Mouse (Mus musculus): Measurements from ENCODE around the gene Dennd4a. TPM values are rescaled to one million over a fixed set of nuclear protein-coding genes. Genes with fewer than 3 reads are reported as not detected.
"Not testable (repeated sequence)": the region's sequence is repeated elsewhere in the genome, so short reads cannot be mapped to it uniquely, and the experiment has no call there.

The Dennd4a gene
- total and polyA plus RNA-seq, 2 experiments from 2014 or later: 7.1 to 15.2 TPM

DNA sequence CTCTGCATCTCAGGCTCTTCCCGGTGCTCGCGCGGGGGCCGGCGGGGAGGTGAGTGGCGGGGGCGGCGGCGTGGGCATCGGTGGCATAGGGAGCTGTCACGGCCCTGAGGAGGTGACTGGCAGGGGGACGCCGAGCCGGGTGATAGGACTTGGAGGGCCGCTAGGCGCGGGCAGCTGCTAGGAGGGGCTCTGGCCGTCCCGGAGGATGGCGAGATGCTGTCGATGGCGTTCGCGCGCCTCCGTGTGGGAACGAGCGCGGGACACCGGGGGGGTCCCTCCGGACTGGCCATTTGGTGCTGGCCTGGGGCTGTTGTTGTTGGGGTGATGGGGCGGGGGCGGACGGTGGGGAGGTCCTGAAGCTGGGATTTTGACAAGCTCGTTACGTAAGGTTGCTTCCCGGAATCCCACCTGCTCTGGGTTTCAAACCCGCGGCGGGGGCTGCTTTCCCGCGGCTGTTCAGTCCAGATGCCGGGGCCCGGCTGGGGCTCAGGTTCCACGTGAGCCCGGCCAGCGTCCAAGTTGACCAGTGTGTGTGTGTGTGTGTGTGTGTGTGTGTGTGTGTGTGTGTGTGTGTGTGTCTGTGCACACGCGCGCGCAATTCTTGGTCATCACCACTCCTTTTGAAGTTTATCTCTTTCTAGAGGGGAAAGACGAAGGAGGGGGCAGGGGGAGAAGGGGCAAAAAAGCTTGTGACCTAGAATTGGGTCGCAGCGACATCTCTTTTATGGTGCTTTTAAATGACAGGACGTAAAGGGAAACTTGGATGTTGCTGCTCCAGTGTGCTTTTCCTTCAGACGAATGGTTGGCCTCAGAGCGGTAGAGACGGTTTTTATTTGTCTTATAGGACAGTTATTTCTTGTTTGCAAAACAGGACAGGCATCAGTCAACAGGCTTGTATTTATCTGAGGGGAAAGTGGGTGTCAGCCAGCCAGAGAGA is 666 bp downstream of the Dennd4a start:
- H3K27me3 ChIP-seq (ENCODE audit: insufficient read depth, low read length): no peaks in the 10 kb centered on the region
- DNase-seq (ENCODE audit: low spot score): peak; percentile 70
- H3K4me1 ChIP-seq (ENCODE audit: insufficient read depth, low read length): peaks cover 5% of the 10 kb centered on the region; the same call in 1 of the 2 replicates
- peak overlapping the region; percentile 66 for H3K4me2 ChIP-seq (ENCODE audit: low read depth, low read length, poor library complexity, severe bottlenecking)
- peak overlapping the region; percentile 89 for H3K27ac ChIP-seq (ENCODE audit: low read depth, low read length)
- peak overlapping the region; percentile 90 for H3K9ac ChIP-seq (replicated peaks; ENCODE audit: low read length, poor library complexity, severe bottlenecking)
- no peaks in the 10 kb centered on the region for H3K36me3 ChIP-seq (ENCODE audit: insufficient read depth, low read length)
- peak overlapping the region; percentile 88 for H3K4me3 ChIP-seq (ENCODE audit: low read depth, low read length)
- peak; percentile 82 for ATAC-seq (ENCODE audit: low FRiP score)
- TF ChIP-seq CTCF (IDR thresholded peaks at IDR 0.05): peak; percentile 34
- no peaks in the 10 kb centered on the region for H3K9me3 ChIP-seq (ENCODE audit: low read length)
- under 1% methylated on average over 52 of the region's 59 CpGs for WGBS

DNA sequence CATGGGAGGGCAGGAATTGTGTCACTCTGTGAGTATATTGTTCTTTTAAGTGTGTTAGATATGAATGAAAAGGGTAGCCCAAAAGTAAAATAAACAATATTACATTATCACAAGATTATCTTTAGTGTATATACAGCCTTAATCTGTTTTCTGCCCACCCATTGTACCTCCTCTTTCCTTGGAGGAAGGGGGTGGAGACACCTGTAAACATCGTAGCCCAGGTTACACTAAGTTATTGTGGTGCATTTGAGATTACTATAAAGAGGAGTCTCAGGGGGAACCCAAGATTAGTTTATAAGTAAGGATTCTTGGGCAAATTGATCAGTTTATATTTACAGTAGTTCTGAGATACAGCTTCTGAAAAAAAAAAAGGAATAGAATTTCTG is 1.3 kb downstream of the Dennd4a start:
- no peak for ATAC-seq (ENCODE audit: low FRiP score)
- no peak for DNase-seq (ENCODE audit: low spot score)
- H3K27ac ChIP-seq (ENCODE audit: low read depth, low read length): no peak overlapping the region
- peak overlapping the region; percentile 88 for H3K4me3 ChIP-seq (ENCODE audit: low read depth, low read length)
- no peak for TF ChIP-seq CTCF (IDR thresholded peaks at IDR 0.05)
- no peaks in the 10 kb centered on the region for H3K9me3 ChIP-seq (ENCODE audit: low read length)
- WGBS: 27% methylated on average over 1 of the region's 1 CpGs
- H3K4me1 ChIP-seq (ENCODE audit: insufficient read depth, low read length): peaks cover 5% of the 10 kb centered on the region; the same call in 1 of the 2 replicates
- no peaks in the 10 kb centered on the region for H3K36me3 ChIP-seq (ENCODE audit: insufficient read depth, low read length)
- peak overlapping the region; percentile 66 for H3K4me2 ChIP-seq (ENCODE audit: low read depth, low read length, poor library complexity, severe bottlenecking)
- peak overlapping the region; percentile 90; the same call in 1 of the 2 replicates for H3K9ac ChIP-seq (replicated peaks; ENCODE audit: low read length, poor library complexity, severe bottlenecking)
- H3K27me3 ChIP-seq (ENCODE audit: insufficient read depth, low read length): no peaks in the 10 kb centered on the region

DNA sequence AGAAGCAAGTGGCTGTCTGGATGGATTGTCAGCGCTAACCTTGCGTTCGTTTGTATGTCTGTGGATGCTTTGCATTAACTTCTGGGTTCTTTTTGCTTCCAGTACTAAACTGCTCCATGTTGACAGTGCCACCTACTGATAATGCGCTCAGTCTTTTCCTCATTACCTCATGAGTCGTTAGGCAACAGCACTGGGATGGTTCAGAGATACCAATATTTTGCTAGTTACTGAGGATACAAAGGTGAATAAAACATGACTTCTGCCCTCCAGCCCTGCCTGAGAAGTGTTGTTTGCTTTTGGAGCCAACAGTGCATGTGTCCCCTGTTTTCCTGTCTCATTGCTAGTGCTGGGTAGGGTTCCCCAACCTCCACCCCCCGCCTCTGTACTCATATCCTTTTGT is 3.1 kb downstream of the Dennd4a start:
- Histone ChIP-seq H3K27ac (ENCODE audit: low read depth, low read length) (no peak overlapping the region), H3K9ac (replicated peaks; ENCODE audit: low read length, poor library complexity, severe bottlenecking) (no peak overlapping the region), H3K27me3 (ENCODE audit: insufficient read depth, low read length) (no peaks in the 10 kb centered on the region), H3K36me3 (ENCODE audit: insufficient read depth, low read length) (no peaks in the 10 kb centered on the region), H3K4me1 (ENCODE audit: insufficient read depth, low read length) (peaks cover 5% of the 10 kb centered on the region; the same call in 1 of the 2 replicates), H3K4me2 (ENCODE audit: low read depth, low read length, poor library complexity, severe bottlenecking) (no peak overlapping the region), H3K9me3 (ENCODE audit: low read length) (no peaks in the 10 kb centered on the region), H3K4me3 (ENCODE audit: low read depth, low read length) (no peak overlapping the region)
- 84% methylated on average over 6 of the region's 6 CpGs for WGBS
- TF ChIP-seq CTCF (IDR thresholded peaks at IDR 0.05): peak; percentile 49
- no peak for DNase-seq (ENCODE audit: low spot score)
- no peak for ATAC-seq (ENCODE audit: low FRiP score)

DNA sequence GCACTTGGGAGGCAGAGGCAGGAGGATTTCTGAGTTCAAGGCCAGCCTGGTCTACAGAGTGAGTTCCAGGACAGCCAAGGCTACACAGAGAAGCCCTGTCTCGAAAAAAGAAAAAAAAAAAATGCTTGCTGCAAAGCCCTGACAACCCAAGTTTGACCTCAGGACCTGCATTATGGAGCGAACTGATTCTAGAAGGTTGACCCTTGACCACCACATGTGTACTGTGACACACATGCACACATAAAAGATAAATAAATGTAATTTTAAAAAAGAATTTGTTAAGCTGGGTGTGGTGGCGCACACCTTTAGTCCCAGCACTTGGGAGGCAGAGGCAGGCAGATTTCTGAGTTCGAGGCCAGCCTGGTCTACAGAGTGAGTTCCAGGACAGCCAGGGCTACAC is 8.5 kb downstream of the Dennd4a start:
- H3K4me1 ChIP-seq (ENCODE audit: insufficient read depth, low read length); H3K9ac ChIP-seq (replicated peaks; ENCODE audit: low read length, poor library complexity, severe bottlenecking); H3K9me3 ChIP-seq (ENCODE audit: low read length); H3K27ac ChIP-seq (ENCODE audit: low read depth, low read length); H3K36me3 ChIP-seq (ENCODE audit: insufficient read depth, low read length); H3K27me3 ChIP-seq (ENCODE audit: insufficient read depth, low read length); DNase-seq (ENCODE audit: low spot score); H3K4me3 ChIP-seq (ENCODE audit: low read depth, low read length); ATAC-seq (ENCODE audit: low FRiP score); H3K4me2 ChIP-seq (ENCODE audit: low read depth, low read length, poor library complexity, severe bottlenecking): not testable (repeated sequence)
- WGBS: 93% methylated on average over 4 of the region's 4 CpGs

DNA sequence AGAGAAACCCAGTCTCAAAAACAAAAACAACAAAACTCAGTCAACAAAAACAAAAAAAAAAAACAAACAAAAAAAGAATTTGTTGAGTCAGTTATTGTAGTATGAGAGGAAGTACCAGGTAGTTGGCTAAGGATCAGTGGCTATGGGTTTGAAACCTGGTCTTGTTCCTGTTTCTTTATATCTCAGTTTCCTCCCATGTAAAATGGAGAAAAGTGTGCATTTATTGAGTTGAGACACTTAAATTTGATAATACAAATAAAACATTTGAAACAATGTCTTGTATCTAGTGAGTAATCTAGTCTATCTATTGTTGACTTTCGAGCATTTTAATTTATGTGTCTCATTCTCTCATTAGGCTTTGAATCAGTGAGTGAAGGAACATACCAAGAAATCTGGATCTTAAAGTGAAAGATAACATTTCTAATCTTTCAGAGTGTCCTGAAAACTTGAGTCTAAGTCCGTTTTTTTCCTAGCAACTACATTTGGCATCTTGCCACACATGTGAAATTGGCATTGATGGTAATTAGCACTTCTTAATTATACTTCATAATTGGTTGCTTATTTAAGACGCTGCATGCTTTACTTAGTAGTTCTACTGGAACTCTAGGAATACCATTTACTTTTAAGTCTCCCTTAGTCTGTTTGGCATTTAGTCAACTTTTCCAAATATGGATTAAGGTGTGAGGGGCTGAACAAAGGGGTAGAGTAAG is 9.1 kb downstream of the Dennd4a start:
- ATAC-seq (ENCODE audit: low FRiP score): no peak

DNA sequence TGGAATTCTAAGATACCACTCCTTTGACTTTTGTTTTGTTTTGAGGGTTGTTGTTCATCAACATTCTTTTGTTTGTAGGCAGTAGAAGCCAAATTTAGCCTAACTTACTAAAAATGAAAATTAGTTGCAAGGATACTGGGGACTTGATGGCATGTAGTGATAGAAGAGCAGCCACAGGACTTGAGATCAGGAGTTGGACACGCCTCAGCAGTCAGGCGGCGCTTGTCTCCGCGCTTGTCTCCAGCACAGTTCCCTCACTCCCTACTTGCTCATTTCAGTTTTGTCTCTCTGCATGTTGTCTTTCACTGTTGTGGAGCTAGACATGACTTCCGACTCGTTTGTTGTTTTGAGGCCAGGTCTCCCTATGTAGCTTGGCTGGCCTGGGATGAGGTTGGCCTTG is 11.1 kb downstream of the Dennd4a start:
- ATAC-seq (ENCODE audit: low FRiP score): no peak
- H3K9ac ChIP-seq (replicated peaks; ENCODE audit: low read length, poor library complexity, severe bottlenecking): no peak overlapping the region
- no peaks in the 10 kb centered on the region for H3K36me3 ChIP-seq (ENCODE audit: insufficient read depth, low read length)
- no peak overlapping the region for H3K4me2 ChIP-seq (ENCODE audit: low read depth, low read length, poor library complexity, severe bottlenecking)
- no peak for DNase-seq (ENCODE audit: low spot score)
- H3K27ac ChIP-seq (ENCODE audit: low read depth, low read length): no peak overlapping the region
- no peaks in the 10 kb centered on the region for H3K4me1 ChIP-seq (ENCODE audit: insufficient read depth, low read length)
- 79% methylated on average over 7 of the region's 7 CpGs for whole genome bisulfite sequencing
- no peak overlapping the region for H3K4me3 ChIP-seq (ENCODE audit: low read depth, low read length)
- no peaks in the 10 kb centered on the region for H3K9me3 ChIP-seq (ENCODE audit: low read length)
- no peaks in the 10 kb centered on the region for H3K27me3 ChIP-seq (ENCODE audit: insufficient read depth, low read length)
- no peak for TF ChIP-seq CTCF (IDR thresholded peaks at IDR 0.05)

More for the DNA sequence above, 9.1 kb downstream of the Dennd4a start:
- 80% methylated on average over 3 of the region's 3 CpGs for WGBS
- Histone ChIP-seq H3K9me3 (ENCODE audit: low read length) (no peaks in the 10 kb centered on the region), H3K36me3 (ENCODE audit: insufficient read depth, low read length) (no peaks in the 10 kb centered on the region), H3K4me2 (ENCODE audit: low read depth, low read length, poor library complexity, severe bottlenecking) (no peak overlapping the region), H3K9ac (replicated peaks; ENCODE audit: low read length, poor library complexity, severe bottlenecking) (no peak overlapping the region), H3K4me1 (ENCODE audit: insufficient read depth, low read length) (no peaks in the 10 kb centered on the region), H3K4me3 (ENCODE audit: low read depth, low read length) (no peak overlapping the region), H3K27me3 (ENCODE audit: insufficient read depth, low read length) (no peaks in the 10 kb centered on the region), H3K27ac (ENCODE audit: low read depth, low read length) (no peak overlapping the region)
- no peak for DNase-seq (ENCODE audit: low spot score)
- no peak for TF ChIP-seq CTCF (IDR thresholded peaks at IDR 0.05)

Measured in midbrain, postnatal 0 days (tissue).